Mouse (Mus musculus) heart, embryonic 16.5 days (tissue): ENCODE data around the gene Nr5a2. TPM values are rescaled to one million over a fixed set of nuclear protein-coding genes. Genes with fewer than 3 reads are reported as not detected.

ENCODE experiments used
- ATAC-seq: fragments of 200-750 bp; cut with Nextera tagmentation; replicated peaks from 2 replicates; pipeline ENCODE4 v1.8.0; 2017; ENCODE audit warnings: moderate number of reproducible peaks; ENCODE audit not compliant: insufficient read depth, low FRiP score; ENCODE audit errors: extremely low read depth
- H3K27ac ChIP-seq: fragments of 300-500 bp; sonication (generic); 2 replicates; pipeline ENCODE4 v1.5.1; 2014; ENCODE audit warnings: mild to moderate bottlenecking, low read length, control low read depth, moderate library complexity
- H3K27me3 ChIP-seq: fragments of 300-500 bp; sonication (generic); 2 replicates; pipeline ENCODE4 v1.6.1; 2014; ENCODE audit warnings: low read length, mixed read lengths; ENCODE audit not compliant: control insufficient read depth, insufficient read depth
- H3K36me3 ChIP-seq: fragments of 300-500 bp; sonication (generic); 2 replicates; pipeline ENCODE4 v1.6.1; 2014; ENCODE audit not compliant: control insufficient read depth, insufficient read depth
- H3K4me1 ChIP-seq: fragments of 300-500 bp; sonication (generic); 2 replicates; pipeline ENCODE4 v1.6.1; 2014; ENCODE audit warnings: low read length, mixed read lengths; ENCODE audit not compliant: control insufficient read depth, insufficient read depth
- H3K4me2 ChIP-seq: fragments of 300-500 bp; sonication (generic); 2 replicates; pipeline ENCODE4 v1.6.1; 2014; ENCODE audit warnings: low read depth, mild to moderate bottlenecking, control low read depth, low read length
- H3K4me3 ChIP-seq: fragments of 300-500 bp; sonication (generic); 2 replicates; pipeline ENCODE4 v1.5.1; 2014; ENCODE audit warnings: mild to moderate bottlenecking, control low read depth, low read length
- H3K9ac ChIP-seq: fragments of 300-500 bp; sonication (generic); 2 replicates; pipeline ENCODE4 v1.6.1; 2014; ENCODE audit warnings: low read length, control low read depth
- H3K9me3 ChIP-seq: fragments of 300-500 bp; sonication (generic); replicated peaks from 2 replicates; pipeline ENCODE4 v1.6.1; 2016; ENCODE audit warnings: low read length; ENCODE audit not compliant: control insufficient read depth
- WGBS: fragments of 180-500 bp; shearing (Covaris S2); extraction: QIAGEN DNeasy Blood & Tissue Kit; methylation state at CpG from one replicate; pipeline ENCODE4 v1.1.7; 2014; 5-methylcytosine and 5-hydroxymethylcytosine counted together
- polyA plus RNA-seq: library from polyadenylated mRNA; unstranded; fragments of >200 nt; fragmentation: Nextera tagmentation; extraction: Ambion mirVana; gene quantifications from 2 replicates; pipeline ENCODE4 v1.2.1, GENCODE M21; 2015

The Nr5a2 gene
- polyA plus RNA-seq, 1 experiment from 2014 or later = 0.50 TPM

- no peak overlapping the region for H3K9ac ChIP-seq
- no peaks in the 10 kb centered on the region for H3K9me3 ChIP-seq
- H3K36me3 ChIP-seq = no peaks in the 10 kb centered on the region
- no peaks in the 10 kb centered on the region for H3K4me1 ChIP-seq
- no peak overlapping the region for H3K4me3 ChIP-seq
- H3K4me2 ChIP-seq = no peak overlapping the region
- no peak overlapping the region for H3K27ac ChIP-seq
- ATAC-seq = no peak
- H3K27me3 ChIP-seq = no peaks in the 10 kb centered on the region
- 78% methylated on average over 8 of the region's 8 CpGs for WGBS
Measured at GRCm38 (mm10) chr1:136970995-136971394, 10.7 kb upstream of the Nr5a2 start.

- Histone ChIP-seq H3K27me3 (no peaks in the 10 kb centered on the region), H3K4me1 (no peaks in the 10 kb centered on the region), H3K9ac (no peak overlapping the region), H3K4me2 (no peak overlapping the region), H3K9me3 (no peaks in the 10 kb centered on the region), H3K27ac (no peak overlapping the region), H3K36me3 (no peaks in the 10 kb centered on the region), H3K4me3 (no peak overlapping the region)
- WGBS = 73% methylated on average over 12 of the region's 12 CpGs
- ATAC-seq = no peak
Measured at GRCm38 (mm10) chr1:136966728-136967386, 6.6 kb upstream of the Nr5a2 start.

- H3K9ac ChIP-seq = no peak overlapping the region
- WGBS = 81% methylated on average over 1 of the region's 1 CpGs
- no peaks in the 10 kb centered on the region for H3K9me3 ChIP-seq
- peaks cover 4% of the 10 kb centered on the region for H3K4me1 ChIP-seq
- no peak overlapping the region for H3K27ac ChIP-seq
- ATAC-seq = no peak
- H3K36me3 ChIP-seq = no peaks in the 10 kb centered on the region
- H3K27me3 ChIP-seq = peaks cover 24% of the 10 kb centered on the region
- H3K4me3 ChIP-seq = no peak overlapping the region
- no peak overlapping the region for H3K4me2 ChIP-seq
Measured at GRCm38 (mm10) chr1:136959491-136959890, 757 bp downstream of the Nr5a2 start.

GRCm38 (mm10) chr1:136958666-136959065 is 1.6 kb downstream of the Nr5a2 start:
- no peak overlapping the region for H3K4me2 ChIP-seq

DNA sequence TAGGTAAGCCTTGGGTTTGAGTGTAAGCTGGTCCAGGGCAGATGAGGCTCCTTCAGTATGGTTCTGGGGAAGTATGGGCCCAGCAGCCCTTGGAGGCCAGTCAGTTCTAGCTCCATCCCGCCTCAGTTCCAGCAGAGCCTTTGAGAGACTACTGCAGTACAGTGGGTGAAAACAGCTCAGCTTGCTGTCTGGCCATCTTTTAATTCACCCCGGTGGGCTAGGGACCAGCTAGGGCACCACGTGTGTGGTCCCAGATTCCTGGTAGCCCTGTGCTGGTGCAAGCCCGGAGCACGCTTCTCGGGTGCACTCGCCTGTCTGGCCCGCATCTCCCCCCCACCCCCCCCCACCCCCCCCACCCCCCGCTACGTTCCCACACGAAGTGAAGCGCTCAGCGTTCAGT is 2.1 kb downstream of the Nr5a2 start:
- Histone ChIP-seq H3K27me3 (peaks cover 35% of the 10 kb centered on the region), H3K9me3 (no peaks in the 10 kb centered on the region), H3K4me3 (no peak overlapping the region), H3K36me3 (no peaks in the 10 kb centered on the region), H3K9ac (no peak overlapping the region), H3K4me2 (no peak overlapping the region), H3K4me1 (peaks cover 4% of the 10 kb centered on the region), H3K27ac (no peak overlapping the region)
- 6% methylated on average over 10 of the region's 13 CpGs for WGBS
- no peak for ATAC-seq

More at GRCm38 (mm10) chr1:136958666-136959065, 1.6 kb downstream of the Nr5a2 start:
- no peak overlapping the region for H3K9ac ChIP-seq
- H3K9me3 ChIP-seq = no peaks in the 10 kb centered on the region
- H3K4me3 ChIP-seq = no peak overlapping the region
- peaks cover 4% of the 10 kb centered on the region for H3K4me1 ChIP-seq
- no peak for ATAC-seq
- 12% methylated on average over 9 of the region's 9 CpGs for WGBS
- H3K27me3 ChIP-seq = peaks cover 32% of the 10 kb centered on the region
- no peaks in the 10 kb centered on the region for H3K36me3 ChIP-seq
- no peak overlapping the region for H3K27ac ChIP-seq

GRCm38 (mm10) chr1:136957696-136958095 is 2.6 kb downstream of the Nr5a2 start:
- Histone ChIP-seq H3K27me3 (peaks cover 40% of the 10 kb centered on the region), H3K4me1 (peaks cover 4% of the 10 kb centered on the region), H3K4me2 (no peak overlapping the region), H3K9me3 (no peaks in the 10 kb centered on the region), H3K36me3 (no peaks in the 10 kb centered on the region), H3K9ac (no peak overlapping the region), H3K27ac (no peak overlapping the region), H3K4me3 (no peak overlapping the region)
- ATAC-seq = no peak
- WGBS = 41% methylated on average over 8 of the region's 8 CpGs

GRCm38 (mm10) chr1:136954108-136954494 is 6.1 kb downstream of the Nr5a2 start:
- Histone ChIP-seq H3K4me3 (no peak overlapping the region), H3K27me3 (peaks cover 72% of the 10 kb centered on the region), H3K27ac (no peak overlapping the region), H3K4me2 (no peak overlapping the region), H3K36me3 (no peaks in the 10 kb centered on the region), H3K9me3 (no peaks in the 10 kb centered on the region), H3K4me1 (peaks cover 17% of the 10 kb centered on the region), H3K9ac (no peak overlapping the region)
- ATAC-seq = no peak
- WGBS = 46% methylated on average over 3 of the region's 3 CpGs

DNA sequence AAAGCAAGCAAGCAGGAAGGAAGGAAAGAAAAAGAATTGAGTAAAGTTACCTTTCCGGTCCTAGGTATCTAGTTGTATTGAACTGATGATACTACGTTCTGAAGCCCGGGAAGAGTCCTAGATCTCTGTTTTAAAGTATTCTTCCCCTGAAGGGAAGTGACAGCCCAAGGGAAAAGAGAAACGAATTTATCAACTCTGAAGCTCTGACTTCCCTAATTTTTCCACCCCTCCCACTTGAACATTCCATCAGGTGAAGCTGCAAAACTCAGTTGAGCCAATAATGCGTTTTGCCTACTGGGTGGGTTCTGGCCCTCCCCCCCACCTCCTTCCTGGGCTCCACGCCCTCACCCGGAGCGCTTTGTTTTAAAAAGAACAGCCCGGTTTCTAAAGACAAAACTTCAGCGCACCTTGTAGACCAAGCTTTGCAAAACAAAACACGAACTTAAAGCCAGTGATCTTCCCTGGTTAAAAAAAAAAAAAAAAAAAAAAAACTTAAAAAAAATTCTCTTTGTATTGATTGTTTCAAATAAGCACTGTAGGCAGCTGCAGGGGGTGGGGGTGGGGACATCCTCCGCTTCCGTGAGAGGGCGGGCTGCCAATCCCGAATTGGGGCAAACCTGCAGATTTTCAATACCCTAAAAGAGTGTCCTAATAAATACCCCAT is 6.7 kb downstream of the Nr5a2 start:
- H3K4me2 ChIP-seq = peak overlapping the region; percentile 62; the same call in 1 of the 2 replicates
- H3K36me3 ChIP-seq = no peaks in the 10 kb centered on the region
- peaks cover 18% of the 10 kb centered on the region for H3K4me1 ChIP-seq
- ATAC-seq = no peak
- H3K4me3 ChIP-seq = no peak overlapping the region
- H3K27me3 ChIP-seq = peaks cover 70% of the 10 kb centered on the region
- no peak overlapping the region for H3K9ac ChIP-seq
- no peak overlapping the region for H3K27ac ChIP-seq
- no peaks in the 10 kb centered on the region for H3K9me3 ChIP-seq
- 13% methylated on average over 15 of the region's 15 CpGs for WGBS

DNA sequence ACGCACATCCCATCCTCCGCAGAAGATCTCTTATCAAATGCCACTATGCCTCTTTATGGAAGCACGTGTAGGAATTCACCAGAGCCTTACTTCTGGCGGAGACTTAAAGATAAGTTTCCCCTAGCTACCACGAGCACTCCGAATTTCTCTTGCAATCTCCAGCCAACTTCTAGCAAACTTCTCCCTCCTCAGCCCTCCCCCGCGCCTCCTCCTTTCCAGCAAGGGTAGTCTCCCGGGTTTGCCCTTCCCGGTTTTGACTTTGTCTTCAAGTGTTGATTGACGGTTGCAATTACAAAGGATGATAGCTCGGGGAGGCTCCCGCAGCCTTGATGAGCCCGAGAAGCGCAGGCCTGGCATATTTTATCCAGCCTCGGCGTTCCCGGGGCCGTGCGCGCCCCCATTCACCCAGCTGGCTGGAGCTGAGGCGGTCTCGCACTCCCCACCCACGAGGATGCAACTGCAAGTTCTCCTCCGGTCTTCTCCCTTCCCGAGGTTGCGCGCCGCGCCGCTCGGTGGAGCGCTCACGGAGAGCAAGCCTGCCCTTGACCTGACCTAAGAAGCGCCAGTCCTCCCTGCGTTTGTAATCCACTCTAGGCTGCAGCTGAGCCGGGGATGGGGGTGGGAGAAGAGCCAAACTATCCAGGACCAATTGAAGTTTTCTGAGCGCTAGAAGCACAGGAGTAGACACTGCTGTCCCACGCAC is 7.5 kb downstream of the Nr5a2 start:
- Histone ChIP-seq H3K9ac (peak overlapping the region; percentile 3; the same call in 1 of the 2 replicates), H3K27ac (no peak overlapping the region)

More for the DNA sequence above, 7.5 kb downstream of the Nr5a2 start:
- peaks cover 19% of the 10 kb centered on the region for H3K4me1 ChIP-seq
- H3K4me3 ChIP-seq = peak overlapping the region; percentile 43
- peaks cover 76% of the 10 kb centered on the region for H3K27me3 ChIP-seq
- H3K4me2 ChIP-seq = peak overlapping the region; percentile 62
- no peaks in the 10 kb centered on the region for H3K36me3 ChIP-seq
- H3K9me3 ChIP-seq = no peaks in the 10 kb centered on the region
- peak; percentile 49; the same call in 1 of the 2 replicates for ATAC-seq
- under 1% methylated on average over 39 of the region's 39 CpGs for WGBS
